Mouse (Mus musculus) liver, postnatal 0 days (tissue): ENCODE data around the gene Anxa5.

ENCODE experiments used
- CTCF ChIP-seq: sonication (generic); IDR thresholded peaks from 2 replicates; pipeline ENCODE4 v1.5.1; 2016; ENCODE audit warnings: antibody characterized with exemption, low read depth
- EP300 ChIP-seq: IDR thresholded peaks from 2 replicates; pipeline ENCODE4 v1.6.1; 2016; ENCODE audit warnings: antibody characterized with exemption, low read depth, mild to moderate bottlenecking

DNA sequence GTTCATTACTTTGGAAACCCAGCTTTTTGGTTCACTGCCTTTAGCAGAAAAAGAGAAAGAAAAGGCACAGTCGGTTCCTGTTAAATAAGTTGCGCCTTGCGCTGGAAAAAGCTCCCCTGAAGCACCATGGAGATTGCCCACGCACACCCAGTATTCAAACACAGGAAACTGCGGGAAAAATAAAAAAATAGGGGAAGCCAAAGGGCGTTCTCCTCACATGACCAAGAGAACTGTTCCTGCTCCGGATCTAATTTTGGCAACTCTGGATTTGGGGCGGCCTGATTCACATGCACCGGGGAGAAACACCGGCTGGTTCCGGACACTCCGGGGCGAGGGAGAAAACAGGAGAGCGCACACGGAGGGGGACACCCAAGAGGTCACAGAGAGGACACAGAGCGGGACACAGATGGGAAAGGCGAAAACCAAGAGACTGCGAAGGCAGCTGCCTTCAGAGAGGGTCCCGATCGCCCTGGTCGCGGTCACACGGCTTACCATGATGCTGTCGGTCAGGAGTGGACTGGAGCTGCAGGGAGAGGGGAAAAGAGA is 683 bp downstream of the Anxa5 start:
- TF ChIP-seq EP300, result no peak
- no peak for TF ChIP-seq CTCF
